Mouse (Mus musculus) erythroblast, embryonic 14.5 days (primary cell): ENCODE measurements around the gene Pex16.

Experiments
- GATA1 ChIP-seq: IDR thresholded peaks from 2 replicates; pipeline ENCODE4 v1.6.1; 2012; ENCODE audit warnings: low read length, inconsistent platforms, mixed read lengths
- TAL1 ChIP-seq: IDR thresholded peaks from 3 replicates; pipeline ENCODE4 v1.6.1; 2012; ENCODE audit warnings: low read length, inconsistent platforms, mixed read lengths

DNA sequence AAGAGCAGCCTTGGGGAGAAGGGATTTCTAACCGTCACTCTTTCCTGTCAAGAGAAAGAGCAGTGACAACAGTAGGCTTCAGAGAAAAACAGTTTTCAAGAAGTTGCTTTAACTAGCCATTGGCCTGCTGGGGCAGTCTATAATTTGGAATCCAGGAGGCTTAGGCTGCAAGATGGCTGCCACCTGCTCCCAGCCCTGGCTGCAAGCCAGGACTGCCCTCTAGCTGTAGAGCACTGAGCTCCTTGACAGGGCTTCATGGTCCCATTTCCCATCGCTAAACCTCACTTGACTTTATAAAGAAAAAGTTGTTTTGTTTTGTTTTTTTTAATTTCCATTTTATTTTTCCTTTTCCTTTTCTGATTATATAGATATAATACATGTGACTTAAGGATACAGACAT is 43.1 kb upstream of the Pex16 start:
- no peak for TF ChIP-seq GATA1
- no peak for TF ChIP-seq TAL1
